Mouse (Mus musculus) CH12.LX (cell line): ENCODE measurements around the gene Gm17324. TPM values are rescaled to one million over a fixed set of nuclear protein-coding genes. Genes with fewer than 3 reads are reported as not detected.

Source experiments
- DNase-seq: peaks from one replicate; pipeline ENCODE4 v3.0.0-alpha.2; 2013; ENCODE audit errors: extremely low read depth
- H3K27ac ChIP-seq: 2 replicates; pipeline ENCODE4 v1.5.1; 2012; ENCODE audit warnings: low read depth, mild to moderate bottlenecking, control low read depth, moderate library complexity; ENCODE audit not compliant: insufficient read depth
- H3K27me3 ChIP-seq: replicated peaks from 2 replicates; pipeline ENCODE3; 2012; ENCODE audit warnings: inconsistent platforms
- H3K36me3 ChIP-seq, 2 experiments: replicated peaks in 1 of 2; 2 replicates each; pipeline versions ENCODE3 to v1.6.1; 2012; ENCODE audit warnings: inconsistent platforms in 1 of 2, low read length in 1 of 2, mild to moderate bottlenecking in 1 of 2, mixed read lengths in 1 of 2, moderate library complexity in 1 of 2; ENCODE audit not compliant: control insufficient read depth in 1 of 2, insufficient read depth in 1 of 2
- H3K4me1 ChIP-seq, 2 experiments: 2 replicates each; pipeline ENCODE4 v1.6.1; 2012; ENCODE audit warnings: inconsistent platforms in 1 of 2, moderate library complexity in 1 of 2; ENCODE audit not compliant: insufficient read depth in 2 of 2, control insufficient read depth in 1 of 2
- H3K4me2 ChIP-seq: 2 replicates; pipeline ENCODE4 v1.6.1; 2012; ENCODE audit warnings: low read depth, mild to moderate bottlenecking, control low read depth; ENCODE audit not compliant: poor library complexity, insufficient read depth, severe bottlenecking
- H3K4me3 ChIP-seq, 3 experiments: fragments of 150-350 bp in 1 of 3; sonication (generic) in 1 of 3; replicated peaks in 1 of 3; 2 replicates each; pipeline versions ENCODE3 to v1.5.1; 2011 to 2012; ENCODE audit warnings: low read depth in 2 of 3, low read length in 2 of 3, mild to moderate bottlenecking in 2 of 3, moderate library complexity in 2 of 3, control low read depth in 1 of 3, improper control_type of control experiment in 1 of 3, inconsistent platforms in 1 of 3, mixed read lengths in 1 of 3; ENCODE audit not compliant: poor library complexity in 1 of 3
- H3K79me2 ChIP-seq: replicated peaks from 2 replicates; pipeline ENCODE4 v1.6.1; 2012; ENCODE audit warnings: mild to moderate bottlenecking, moderate library complexity; ENCODE audit not compliant: control insufficient read depth, poor library complexity, insufficient read depth, severe bottlenecking; ENCODE audit errors: extremely low read depth
- H3K9ac ChIP-seq: 2 replicates; pipeline ENCODE4 v1.6.1; 2012; ENCODE audit warnings: low read depth, mild to moderate bottlenecking, control low read depth, moderate library complexity; ENCODE audit not compliant: insufficient read depth
- H3K9me3 ChIP-seq: replicated peaks from 2 replicates; pipeline ENCODE3; 2012; ENCODE audit warnings: low read length, inconsistent platforms, mixed read lengths
- CHD1 ChIP-seq: IDR thresholded peaks from 2 replicates; pipeline ENCODE4 v1.6.1; 2012; ENCODE audit warnings: low read depth, low read length, improper control_type of control experiment, inconsistent platforms
- E2F4 ChIP-seq: IDR thresholded peaks from 2 replicates; pipeline ENCODE4 v1.6.1; 2011; ENCODE audit warnings: low read depth, low read length, improper control_type of control experiment; ENCODE audit not compliant: insufficient replicate concordance
- ELF1 ChIP-seq: IDR thresholded peaks from 2 replicates; pipeline ENCODE4 v1.6.1; 2014; ENCODE audit warnings: low read depth, mild to moderate bottlenecking, inconsistent platforms, low read length, improper control_type of control experiment
- GABPA ChIP-seq: IDR thresholded peaks from 2 replicates; pipeline ENCODE4 v1.6.1; 2012; ENCODE audit warnings: low read depth, low read length, improper control_type of control experiment, inconsistent platforms; ENCODE audit not compliant: insufficient replicate concordance
- IRF4 ChIP-seq: IDR thresholded peaks from 2 replicates; pipeline ENCODE4 v1.6.1; 2014; ENCODE audit warnings: low read depth, mild to moderate bottlenecking, inconsistent platforms, low read length, improper control_type of control experiment
- JUN ChIP-seq: IDR thresholded peaks from 2 replicates; pipeline ENCODE4 v1.6.1; 2011; ENCODE audit warnings: low read depth, mild to moderate bottlenecking, low read length, improper control_type of control experiment, moderate library complexity; ENCODE audit not compliant: insufficient read depth
- MAFK ChIP-seq: IDR thresholded peaks from 2 replicates; pipeline ENCODE4 v1.6.1; 2011; ENCODE audit warnings: low read length, improper control_type of control experiment; ENCODE audit not compliant: insufficient replicate concordance
- NELFE ChIP-seq: IDR thresholded peaks from 2 replicates; pipeline ENCODE4 v1.6.1; 2011; ENCODE audit warnings: low read depth, low read length, improper control_type of control experiment
- NRF1 ChIP-seq: IDR thresholded peaks from 2 replicates; pipeline ENCODE4 v1.6.1; 2014; ENCODE audit warnings: low read depth, mild to moderate bottlenecking, inconsistent platforms, low read length, improper control_type of control experiment, moderate library complexity
- PAX5 ChIP-seq: IDR thresholded peaks from 2 replicates; pipeline ENCODE4 v1.6.1; 2012; ENCODE audit warnings: low read length, inconsistent platforms, mixed read lengths
- POLR2A ChIP-seq: IDR thresholded peaks from 2 replicates; pipeline ENCODE4 v1.6.1; 2011; ENCODE audit warnings: low read depth, mild to moderate bottlenecking, improper control_type of control experiment, low read length
- POLR2AphosphoS2 ChIP-seq: IDR thresholded peaks from 2 replicates; pipeline ENCODE4 v1.6.1; 2011; ENCODE audit warnings: low read depth, low read length, improper control_type of control experiment
- RAD21 ChIP-seq: IDR thresholded peaks from 2 replicates; pipeline ENCODE4 v1.6.1; 2011; ENCODE audit warnings: low read depth, mild to moderate bottlenecking, low read length, improper control_type of control experiment, moderate library complexity
- RCOR1 ChIP-seq: conservative IDR thresholded peaks from 2 replicates; pipeline ENCODE4 v1.6.1; 2012; ENCODE audit warnings: low read depth, mild to moderate bottlenecking, inconsistent platforms, low read length, improper control_type of control experiment
- SMC3 ChIP-seq: IDR thresholded peaks from 2 replicates; pipeline ENCODE4 v1.6.1; 2011; ENCODE audit warnings: low read depth, low read length, improper control_type of control experiment
- UBTF ChIP-seq: IDR thresholded peaks from 2 replicates; pipeline ENCODE4 v1.6.1; 2012; ENCODE audit warnings: low read depth, mild to moderate bottlenecking, inconsistent platforms, low read length, improper control_type of control experiment, moderate library complexity
- USF1 ChIP-seq: IDR thresholded peaks from 2 replicates; pipeline ENCODE4 v1.6.1; 2014; ENCODE audit warnings: low read depth, mild to moderate bottlenecking, inconsistent platforms, low read length, improper control_type of control experiment
- USF2 ChIP-seq: conservative IDR thresholded peaks from 2 replicates; pipeline ENCODE4 v1.6.1; 2011; ENCODE audit warnings: low read depth, low read length, improper control_type of control experiment
- ZMIZ1 ChIP-seq: IDR thresholded peaks from 2 replicates; pipeline ENCODE4 v1.6.1; 2012; ENCODE audit warnings: low read depth, mild to moderate bottlenecking, inconsistent platforms, low read length, improper control_type of control experiment
- ZNF384 ChIP-seq: IDR thresholded peaks from 2 replicates; pipeline ENCODE4 v1.6.1; 2012; ENCODE audit warnings: low read depth, low read length, improper control_type of control experiment, inconsistent platforms
- dilution Hi-C: fragments of 300-500 bp; cut with MboI; formaldehyde crosslinking; loops from 2 replicates; pipeline ENCODE4 v1.14.3; 2020; ENCODE audit warnings: low sequenced_read_pairs; ENCODE audit not compliant: extremely low pct_unique_long_range_greater_than_20kb, extremely low pct_ligation_motif_present
- in situ Hi-C: fragments of 300-500 bp; cut with MboI; formaldehyde crosslinking; loops from 3 replicates; pipeline ENCODE4 v1.14.3; 2019; ENCODE audit warnings: low sequenced_read_pairs, low pct_ligation_motif_present, low pct_unique_long_range_greater_than_20kb, mixed read lengths
- polyA plus RNA-seq: library from polyadenylated mRNA; unstranded; fragments of >175 nt; gene quantifications from 2 replicates; pipeline ENCODE4 v1.2.1, GENCODE M21; 2012; ENCODE audit warnings: low read depth; ENCODE audit not compliant: insufficient read length
- total RNA-seq, 2 experiments: library from RNA; depleted of rRNA; stranded (reverse); fragments of 300-350 nt in 1 of 2; fragments of >200 nt in 1 of 2; gene quantifications; 2 replicates each; pipeline ENCODE4 v1.2.3; 2012 to 2014

Gm17324 gene
- total and polyA plus RNA-seq, 3 experiments = 0.55 TPM; not detected in 2

DNA sequence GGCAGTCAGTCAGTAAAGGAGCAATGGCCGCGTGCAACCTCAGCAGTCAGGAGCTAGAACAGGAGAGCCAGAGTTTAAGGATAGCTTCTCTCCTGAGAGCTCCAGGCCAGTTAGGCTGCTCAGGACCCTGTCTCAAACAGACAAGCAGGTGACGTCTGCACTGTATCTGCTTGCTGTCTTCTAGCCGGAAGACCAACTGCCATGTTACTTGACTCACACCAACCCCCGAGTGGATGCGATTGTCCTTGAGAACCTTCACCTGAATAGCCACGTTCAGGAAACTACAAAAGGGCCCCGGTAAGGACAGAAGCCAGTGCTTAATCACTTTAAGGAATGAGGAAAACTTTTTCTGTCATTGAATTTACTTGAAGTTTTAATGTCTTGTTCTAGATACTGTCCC is 8.4 kb upstream of the Gm17324 start:
- Histone ChIP-seq H3K79me2 (no peaks in the 10 kb centered on the region), H3K4me1 (peaks cover 0 to 4% of the 10 kb centered on the region in 2 experiments; a peak in 1 of 4 replicates), H3K27me3 (no peaks in the 10 kb centered on the region), H3K36me3 (peaks cover 56 to 87% of the 10 kb centered on the region in 2 experiments), H3K4me3 (no peak overlapping the region), H3K9ac (no peak overlapping the region), H3K9me3 (no peaks in the 10 kb centered on the region)
- dilution Hi-C loops (no loop called here), in situ Hi-C loops (no loop called here)
- DNase-seq = no peak
- TF ChIP-seq E2F4 (no peak), NRF1 (no peak)
- TF ChIP-seq, all 38 proteins: peak for 0
- no peak overlapping the region for H3K4me2 ChIP-seq
- H3K27ac ChIP-seq = no peak overlapping the region

- no peak overlapping the region for H3K4me3 ChIP-seq
- H3K4me1 ChIP-seq = peaks cover 7 to 25% of the 10 kb centered on the region in 2 experiments
- peaks cover 31 to 59% of the 10 kb centered on the region in 2 experiments for H3K36me3 ChIP-seq
- H3K27ac ChIP-seq = no peak overlapping the region
- H3K79me2 ChIP-seq = no peaks in the 10 kb centered on the region
- dilution Hi-C loops = no loop called here
- TF ChIP-seq GABPA (no peak), ZNF384 (no peak), ELF1 (no peak), USF1 (no peak), IRF4 (no peak), POLR2A (no peak), RAD21 (no peak), JUN (no peak), PAX5 (no peak), MAFK (no peak), USF2 (no peak), E2F4 (no peak), CHD1 (no peak), ZMIZ1 (no peak), POLR2AphosphoS2 (no peak), UBTF (no peak), SMC3 (no peak), RCOR1 (no peak), NELFE (no peak)
- peaks cover 11% of the 10 kb centered on the region for H3K27me3 ChIP-seq
- in situ Hi-C loops = no loop called here
- no peak overlapping the region for H3K9ac ChIP-seq
- H3K4me2 ChIP-seq = no peak overlapping the region
- DNase-seq = no peak
- H3K9me3 ChIP-seq = no peaks in the 10 kb centered on the region
These were observed 2.8 kb upstream of the Gm17324 start for GRCm38 (mm10) chr9:78451382-78451781.
